Mouse (Mus musculus): ENCODE results near the gene Gm14085. TPM values are rescaled to one million over a fixed set of nuclear protein-coding genes. Genes with fewer than 3 reads are reported as not detected.
"Not testable (repeated sequence)": the region's sequence is repeated elsewhere in the genome, so short reads cannot be mapped to it uniquely, and the experiment has no call there.

Gm14085 gene
- total and polyA plus RNA-seq, 2 experiments: not detected

DNA sequence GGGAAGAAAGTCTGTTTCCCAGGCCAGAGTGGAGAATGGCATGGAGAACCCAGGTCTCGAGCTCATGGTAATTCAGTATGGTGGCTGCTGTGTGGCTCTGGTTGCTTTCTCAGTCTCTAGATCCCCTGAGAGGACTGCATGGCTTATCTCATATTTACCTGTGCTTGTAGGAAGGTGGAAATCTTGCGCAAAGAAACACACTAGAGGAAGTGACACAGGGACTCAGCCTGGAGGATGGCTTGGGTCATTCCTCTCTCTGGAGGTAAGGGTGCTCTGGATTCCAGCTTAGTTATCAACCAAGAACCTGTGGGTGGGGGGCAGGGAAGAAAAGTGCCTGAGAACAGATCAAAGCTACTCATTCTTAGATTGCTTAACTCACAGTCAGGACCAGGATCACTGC lies 1.9 kb downstream of the Gm14085 start:
- TF ChIP-seq CTCF (IDR thresholded peaks at IDR 0.05; ENCODE audit: low read depth, low read length) (no peak), POLR2A (IDR thresholded peaks at IDR 0.05; ENCODE audit: extremely low read depth, insufficient read depth, low read length) (no peak)
- WGBS: 69% methylated on average over 2 of the region's 2 CpGs
- H3K79me2 ChIP-seq (ENCODE audit: control insufficient read depth, insufficient read depth, low read length): no peaks in the 10 kb centered on the region
- no peak overlapping the region for H3K4me3 ChIP-seq (ENCODE audit: insufficient read depth, low read depth, low read length)
- no peak overlapping the region for H3K9ac ChIP-seq (ENCODE audit: low read depth, low read length)
- no peaks in the 10 kb centered on the region for H3K4me1 ChIP-seq (ENCODE audit: control insufficient read depth, insufficient read depth, low read length)
- no peak for DNase-seq (ENCODE audit: extremely low read depth, low read depth, low spot score)
- H3K36me3 ChIP-seq (ENCODE audit: control insufficient read depth, insufficient read depth, low read length): no peaks in the 10 kb centered on the region
- H3K27me3 ChIP-seq (ENCODE audit: control insufficient read depth, insufficient read depth, low read length): no peaks in the 10 kb centered on the region
- H3K27ac ChIP-seq (replicated peaks; ENCODE audit: insufficient read depth, low read depth, low read length): no peak overlapping the region

DNA sequence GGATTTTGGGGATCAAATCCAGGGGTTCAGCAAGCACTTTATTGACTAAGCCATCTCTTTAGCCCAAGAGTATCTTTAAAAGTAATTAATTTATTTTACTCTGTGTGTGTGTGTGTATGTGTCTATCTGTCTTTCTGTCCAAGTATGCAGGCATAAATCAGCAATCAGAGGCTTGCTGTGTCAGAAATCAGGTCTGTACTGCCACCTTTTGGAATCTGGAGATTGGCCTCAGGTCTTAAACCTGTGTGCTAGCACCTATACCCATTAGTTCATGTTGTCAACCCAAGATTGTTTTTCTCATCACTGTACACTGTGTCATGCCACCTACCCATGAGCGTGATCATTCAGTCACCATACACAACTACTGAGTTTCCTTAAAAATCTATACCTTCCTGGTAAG lies 45.0 kb downstream of the Gm14085 start:
- H3K27me3 ChIP-seq (ENCODE audit: control insufficient read depth, insufficient read depth, low read length); H3K27ac ChIP-seq (replicated peaks; ENCODE audit: insufficient read depth, low read depth, low read length); H3K36me3 ChIP-seq (ENCODE audit: control insufficient read depth, insufficient read depth, low read length); H3K9ac ChIP-seq (ENCODE audit: low read depth, low read length); H3K4me1 ChIP-seq (ENCODE audit: control insufficient read depth, insufficient read depth, low read length); DNase-seq (ENCODE audit: extremely low read depth, low read depth, low spot score); H3K4me3 ChIP-seq (ENCODE audit: insufficient read depth, low read depth, low read length); H3K79me2 ChIP-seq (ENCODE audit: control insufficient read depth, insufficient read depth, low read length): not testable (repeated sequence)
- 96% methylated on average over 1 of the region's 1 CpGs for WGBS

DNA sequence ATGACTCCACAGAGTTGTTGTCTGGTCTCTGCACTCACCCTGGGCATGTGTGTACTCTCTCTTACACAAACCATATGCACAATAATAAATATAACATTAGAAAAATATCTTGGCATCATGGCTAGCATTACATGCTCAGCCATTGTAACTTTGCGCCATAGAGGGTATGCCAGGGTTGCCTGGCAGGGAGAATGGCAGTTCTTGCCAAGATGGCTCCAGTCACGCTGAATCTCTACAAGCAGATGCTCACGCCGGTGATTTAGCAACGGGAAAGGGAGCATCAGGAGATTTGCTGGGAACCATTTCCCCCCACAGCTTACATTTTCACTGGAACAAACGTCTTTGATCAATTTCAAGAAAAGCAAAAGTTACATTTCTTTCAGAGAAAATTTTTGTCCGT lies 46.5 kb downstream of the Gm14085 start:
- TF ChIP-seq CTCF (IDR thresholded peaks at IDR 0.05; ENCODE audit: low read depth, low read length): no peak
- TF ChIP-seq POLR2A (IDR thresholded peaks at IDR 0.05; ENCODE audit: extremely low read depth, insufficient read depth, low read length): no peak
- no peak for DNase-seq (ENCODE audit: extremely low read depth, low read depth, low spot score)
- Histone ChIP-seq H3K4me3 (ENCODE audit: insufficient read depth, low read depth, low read length) (no peak overlapping the region), H3K4me1 (ENCODE audit: control insufficient read depth, insufficient read depth, low read length) (no peaks in the 10 kb centered on the region), H3K79me2 (ENCODE audit: control insufficient read depth, insufficient read depth, low read length) (no peaks in the 10 kb centered on the region), H3K27ac (replicated peaks; ENCODE audit: insufficient read depth, low read depth, low read length) (no peak overlapping the region), H3K27me3 (ENCODE audit: control insufficient read depth, insufficient read depth, low read length) (no peaks in the 10 kb centered on the region), H3K36me3 (ENCODE audit: control insufficient read depth, insufficient read depth, low read length) (no peaks in the 10 kb centered on the region), H3K9ac (ENCODE audit: low read depth, low read length) (no peak overlapping the region)
- WGBS: 84% methylated on average over 7 of the region's 7 CpGs

DNA sequence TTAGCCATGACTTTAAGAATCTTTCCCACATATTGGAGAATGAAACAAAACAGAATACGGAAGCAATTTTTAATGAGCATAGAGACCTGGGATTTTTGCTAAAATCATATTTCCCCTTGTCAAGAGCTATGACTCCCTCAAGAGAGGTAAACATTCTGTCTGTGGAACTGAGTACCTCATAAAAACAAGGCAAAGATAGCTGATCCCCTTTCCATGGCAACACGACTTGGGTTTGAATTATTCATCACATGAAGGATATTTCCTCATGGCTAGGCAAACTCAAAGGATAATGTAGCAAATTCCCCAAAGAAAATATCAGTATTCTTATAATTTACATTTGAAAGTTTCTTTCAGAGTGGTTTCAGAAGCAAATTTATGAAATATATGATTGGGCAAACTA lies 47.0 kb downstream of the Gm14085 start:
- Histone ChIP-seq H3K27me3 (ENCODE audit: control insufficient read depth, insufficient read depth, low read length) (no peaks in the 10 kb centered on the region), H3K9ac (ENCODE audit: low read depth, low read length) (no peak overlapping the region), H3K79me2 (ENCODE audit: control insufficient read depth, insufficient read depth, low read length) (no peaks in the 10 kb centered on the region), H3K36me3 (ENCODE audit: control insufficient read depth, insufficient read depth, low read length) (no peaks in the 10 kb centered on the region), H3K4me3 (ENCODE audit: insufficient read depth, low read depth, low read length) (no peak overlapping the region), H3K4me1 (ENCODE audit: control insufficient read depth, insufficient read depth, low read length) (no peaks in the 10 kb centered on the region), H3K27ac (replicated peaks; ENCODE audit: insufficient read depth, low read depth, low read length) (no peak overlapping the region)
- DNase-seq (ENCODE audit: extremely low read depth, low read depth, low spot score): no peak
- no peak for TF ChIP-seq CTCF (IDR thresholded peaks at IDR 0.05; ENCODE audit: low read depth, low read length)
- TF ChIP-seq POLR2A (IDR thresholded peaks at IDR 0.05; ENCODE audit: extremely low read depth, insufficient read depth, low read length): no peak
- 82% methylated on average over 2 of the region's 2 CpGs for WGBS

DNA sequence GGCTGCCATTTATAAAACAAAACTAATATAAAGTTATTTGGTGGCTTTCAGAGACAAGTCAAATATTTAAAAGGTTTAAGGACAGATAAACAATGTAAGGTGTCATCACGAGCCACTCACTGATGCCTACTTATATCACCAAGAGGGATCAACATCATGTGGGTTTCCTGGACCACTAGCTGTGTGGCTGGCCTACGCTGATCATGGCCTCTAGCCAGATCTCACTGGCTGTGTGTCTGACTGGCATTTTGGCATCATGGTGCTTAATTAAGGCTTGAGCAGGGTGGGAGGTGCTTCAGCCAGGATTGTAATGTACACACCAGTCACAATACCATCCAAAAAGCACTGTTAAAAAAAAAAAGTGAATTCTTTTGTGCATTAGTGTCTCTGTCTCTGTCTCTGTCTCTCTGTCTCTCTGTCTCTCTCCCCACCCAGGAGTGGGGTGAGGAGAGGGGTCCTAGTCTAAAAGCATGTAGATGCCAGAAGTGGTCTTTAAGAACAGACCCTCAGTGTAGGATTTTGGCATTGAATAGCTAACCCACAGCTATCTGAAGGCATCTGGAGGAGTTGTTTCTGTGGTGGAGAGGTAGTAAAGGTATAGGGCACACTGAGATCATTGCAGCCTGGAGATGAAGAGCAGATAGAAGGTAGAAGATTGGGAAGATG lies 47.5 kb downstream of the Gm14085 start:
- DNase-seq (ENCODE audit: extremely low read depth, low read depth, low spot score): no peak
- Histone ChIP-seq H3K4me3 (ENCODE audit: insufficient read depth, low read depth, low read length) (no peak overlapping the region), H3K79me2 (ENCODE audit: control insufficient read depth, insufficient read depth, low read length) (no peaks in the 10 kb centered on the region), H3K36me3 (ENCODE audit: control insufficient read depth, insufficient read depth, low read length) (no peaks in the 10 kb centered on the region), H3K27ac (replicated peaks; ENCODE audit: insufficient read depth, low read depth, low read length) (no peak overlapping the region), H3K9ac (ENCODE audit: low read depth, low read length) (no peak overlapping the region), H3K27me3 (ENCODE audit: control insufficient read depth, insufficient read depth, low read length) (no peaks in the 10 kb centered on the region), H3K4me1 (ENCODE audit: control insufficient read depth, insufficient read depth, low read length) (no peaks in the 10 kb centered on the region)
- 70% methylated on average over 2 of the region's 2 CpGs for WGBS
- TF ChIP-seq CTCF (IDR thresholded peaks at IDR 0.05; ENCODE audit: low read depth, low read length): no peak
- TF ChIP-seq POLR2A (IDR thresholded peaks at IDR 0.05; ENCODE audit: extremely low read depth, insufficient read depth, low read length): no peak

DNA sequence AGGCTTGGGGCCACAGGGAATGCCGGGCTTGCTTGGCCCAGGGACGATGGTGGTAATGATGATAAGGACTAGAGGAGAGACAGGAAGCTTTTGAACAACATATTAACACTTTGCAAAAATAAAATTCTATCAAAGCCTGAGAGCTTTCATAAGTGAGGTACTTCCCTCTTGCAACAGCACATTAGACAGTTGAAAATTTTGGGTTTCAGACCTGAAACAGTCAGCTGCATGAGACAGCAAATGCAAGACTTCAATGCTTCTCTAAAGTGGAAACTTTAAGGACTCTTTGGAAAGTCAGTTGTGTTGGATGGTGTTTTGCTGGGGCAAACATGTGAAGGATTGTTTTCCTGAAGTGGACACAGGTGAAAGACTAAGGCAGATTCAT lies 48.1 kb downstream of the Gm14085 start:
- WGBS: 92% methylated on average over 2 of the region's 2 CpGs
- no peak for TF ChIP-seq CTCF (IDR thresholded peaks at IDR 0.05; ENCODE audit: low read depth, low read length)
- no peak for TF ChIP-seq POLR2A (IDR thresholded peaks at IDR 0.05; ENCODE audit: extremely low read depth, insufficient read depth, low read length)
- no peak overlapping the region for H3K27ac ChIP-seq (replicated peaks; ENCODE audit: insufficient read depth, low read depth, low read length)
- H3K79me2 ChIP-seq (ENCODE audit: control insufficient read depth, insufficient read depth, low read length): no peaks in the 10 kb centered on the region
- H3K4me3 ChIP-seq (ENCODE audit: insufficient read depth, low read depth, low read length): no peak overlapping the region
- no peak for DNase-seq (ENCODE audit: extremely low read depth, low read depth, low spot score)
- H3K4me1 ChIP-seq (ENCODE audit: control insufficient read depth, insufficient read depth, low read length): no peaks in the 10 kb centered on the region
- H3K9ac ChIP-seq (ENCODE audit: low read depth, low read length): no peak overlapping the region
- no peaks in the 10 kb centered on the region for H3K27me3 ChIP-seq (ENCODE audit: control insufficient read depth, insufficient read depth, low read length)
- H3K36me3 ChIP-seq (ENCODE audit: control insufficient read depth, insufficient read depth, low read length): no peaks in the 10 kb centered on the region

Data from liver, adult 2 months (tissue).